Mouse (Mus musculus): Measurements from ENCODE around the gene Apof. TPM values are rescaled to one million over a fixed set of nuclear protein-coding genes. Genes with fewer than 3 reads are reported as not detected.

Gene Apof
- polyA plus RNA-seq, 1 experiment, result not detected

GRCm38 (mm10) chr10:128310177-128310576 lies 41.7 kb downstream of the Apof start:
- no peak overlapping the region for H3K4me3 ChIP-seq (ENCODE audit: insufficient read depth, low read length)
- TF ChIP-seq POLR2A (IDR thresholded peaks at IDR 0.05; ENCODE audit: low read depth, low read length) (no peak), CTCF (IDR thresholded peaks at IDR 0.05; ENCODE audit: borderline replicate concordance, insufficient read depth, low read length) (no peak)
- no peak overlapping the region for H3K27ac ChIP-seq (ENCODE audit: insufficient read depth, low read length)
- no peaks in the 10 kb centered on the region for H3K4me1 ChIP-seq (ENCODE audit: control insufficient read depth, insufficient read depth, low read length)

GRCm38 (mm10) chr10:128310902-128311301 lies 42.4 kb downstream of the Apof start:
- Histone ChIP-seq H3K27ac (ENCODE audit: insufficient read depth, low read length) (no peak overlapping the region), H3K4me3 (ENCODE audit: insufficient read depth, low read length) (no peak overlapping the region), H3K4me1 (ENCODE audit: control insufficient read depth, insufficient read depth, low read length) (no peaks in the 10 kb centered on the region)
- TF ChIP-seq POLR2A (IDR thresholded peaks at IDR 0.05; ENCODE audit: low read depth, low read length) (no peak), CTCF (IDR thresholded peaks at IDR 0.05; ENCODE audit: borderline replicate concordance, insufficient read depth, low read length) (no peak)

GRCm38 (mm10) chr10:128315578-128315977 lies 47.1 kb downstream of the Apof start:
- Histone ChIP-seq H3K4me3 (ENCODE audit: insufficient read depth, low read length) (no peak overlapping the region), H3K4me1 (ENCODE audit: control insufficient read depth, insufficient read depth, low read length) (no peaks in the 10 kb centered on the region), H3K27ac (ENCODE audit: insufficient read depth, low read length) (no peak overlapping the region)
- no peak for TF ChIP-seq CTCF (IDR thresholded peaks at IDR 0.05; ENCODE audit: borderline replicate concordance, insufficient read depth, low read length)
- TF ChIP-seq POLR2A (IDR thresholded peaks at IDR 0.05; ENCODE audit: low read depth, low read length), result no peak

Other genes with a start within 250 kb of the Apof start
- 887 and 940 TPM in 2 replicates for gene Naca, start 233.1 kb upstream of the Apof start, polyA plus RNA-seq (2011; ENCODE audit: insufficient read length, low read depth, missing spikeins)
- gene Ptges3, start 209.7 kb upstream of the Apof start, polyA plus RNA-seq (2011; ENCODE audit: insufficient read length, low read depth, missing spikeins), result 270 and 308 TPM in 2 replicates
- 979 and 1,112 TPM in 2 replicates for gene Atp5b, start 185.4 kb upstream of the Apof start, polyA plus RNA-seq (2011; ENCODE audit: insufficient read length, low read depth, missing spikeins)
- gene Baz2a, start 177.1 kb upstream of the Apof start, polyA plus RNA-seq (2011; ENCODE audit: insufficient read length, low read depth, missing spikeins), result 32.4 and 36.8 TPM in 2 replicates
- gene Rbms2, start 88.4 kb upstream of the Apof start, polyA plus RNA-seq (2011; ENCODE audit: insufficient read length, low read depth, missing spikeins), result 167 and 198 TPM in 2 replicates
- gene Gls2, start 74.2 kb upstream of the Apof start, polyA plus RNA-seq (2011; ENCODE audit: insufficient read length, low read depth, missing spikeins), result 1.1 and 1.2 TPM in 2 replicates
- 14.5 and 17.6 TPM in 2 replicates for gene Spryd4, start 56.9 kb upstream of the Apof start, polyA plus RNA-seq (2011; ENCODE audit: insufficient read length, low read depth, missing spikeins)
- not detected in 2 replicates for gene Mip, start 42.8 kb upstream of the Apof start, polyA plus RNA-seq (2011; ENCODE audit: insufficient read length, low read depth, missing spikeins)
- gene Timeless, start 36.6 kb upstream of the Apof start, polyA plus RNA-seq (2011; ENCODE audit: insufficient read length, low read depth, missing spikeins), result 9.7 and 18.9 TPM in 2 replicates
- 0.30 TPM in 1 of 2 replicates, not detected in the other for gene Apon, start 14.6 kb upstream of the Apof start, polyA plus RNA-seq (2011; ENCODE audit: insufficient read length, low read depth, missing spikeins)
- gene Stat2, start 1.9 kb downstream of the Apof start, polyA plus RNA-seq (2011; ENCODE audit: insufficient read length, low read depth, missing spikeins), result 34.5 and 35.0 TPM in 2 replicates
- 0.42 TPM in 1 of 2 replicates, not detected in the other for gene Il23a, start 30.1 kb downstream of the Apof start, polyA plus RNA-seq (2011; ENCODE audit: insufficient read length, low read depth, missing spikeins)
- 10.2 and 14.2 TPM in 2 replicates for gene Pan2, start 34.7 kb downstream of the Apof start, polyA plus RNA-seq (2011; ENCODE audit: insufficient read length, low read depth, missing spikeins)
- 121 and 145 TPM in 2 replicates for gene Cnpy2, start 53.8 kb downstream of the Apof start, polyA plus RNA-seq (2011; ENCODE audit: insufficient read length, low read depth, missing spikeins)
- 204 and 207 TPM in 2 replicates for gene Cs, start 69.1 kb downstream of the Apof start, polyA plus RNA-seq (2011; ENCODE audit: insufficient read length, low read depth, missing spikeins)
- gene Coq10a, start 100.3 kb downstream of the Apof start, polyA plus RNA-seq (2011; ENCODE audit: insufficient read length, low read depth, missing spikeins), result 20.5 and 24.6 TPM in 2 replicates
- 59.1 and 63.1 TPM in 2 replicates for gene Ankrd52, start 108.4 kb downstream of the Apof start, polyA plus RNA-seq (2011; ENCODE audit: insufficient read length, low read depth, missing spikeins)
- gene Slc39a5, start 132.6 kb downstream of the Apof start, polyA plus RNA-seq (2011; ENCODE audit: insufficient read length, low read depth, missing spikeins), result not detected in 2 replicates
- 42.0 and 44.9 TPM in 2 replicates for gene Nabp2, start 142.8 kb downstream of the Apof start, polyA plus RNA-seq (2011; ENCODE audit: insufficient read length, low read depth, missing spikeins)
- 42.1 and 45.6 TPM in 2 replicates for gene Rnf41, start 143.0 kb downstream of the Apof start, polyA plus RNA-seq (2011; ENCODE audit: insufficient read length, low read depth, missing spikeins)
- 100 and 117 TPM in 2 replicates for gene Smarcc2, start 190.6 kb downstream of the Apof start, polyA plus RNA-seq (2011; ENCODE audit: insufficient read length, low read depth, missing spikeins)
- 2,243 and 2,568 TPM in 2 replicates for gene Myl6, start 225.5 kb downstream of the Apof start, polyA plus RNA-seq (2011; ENCODE audit: insufficient read length, low read depth, missing spikeins)
- gene Myl6b, start 230.0 kb downstream of the Apof start, polyA plus RNA-seq (2011; ENCODE audit: insufficient read length, low read depth, missing spikeins), result 9.4 and 10.6 TPM in 2 replicates

Data from embryonic fibroblast, embryonic 13.5 days (primary cell).